Mouse (Mus musculus) CD8-positive naive resting alpha-beta T cell, adult 2 months (primary cell): ENCODE results near the gene Gatd1.
"Not testable (repeated sequence)": the region's sequence is repeated elsewhere in the genome, so short reads cannot be mapped to it uniquely, and the experiment has no call there.

ENCODE experiments used
- DNase-seq, 2 experiments: peaks; one replicate each; pipeline ENCODE4 v3.0.0; 2022; ENCODE audit warnings: low read depth in 2 of 2, low spot score in 2 of 2

The Gatd1 gene

GRCm38 (mm10) chr7:141429310-141429709 lies 15.4 kb upstream of the Gatd1 start, which contains the start of gene Cend1:
TSS of gene Cend1 (minus strand) at chr7:141429491.
- no peak for DNase-seq

GRCm38 (mm10) chr7:141428701-141429100 lies 14.8 kb upstream of the Gatd1 start:
- no peak for DNase-seq

GRCm38 (mm10) chr7:141426948-141427730 lies 13.2 kb upstream of the Gatd1 start:
- DNase-seq: no peak

GRCm38 (mm10) chr7:141423811-141424210 lies 9.9 kb upstream of the Gatd1 start:
- DNase-seq: no peak

- DNase-seq: no peak
Observed at GRCm38 (mm10) chr7:141420030-141420702, 6.2 kb upstream of the Gatd1 start.

- no peak for DNase-seq
Observed at GRCm38 (mm10) chr7:141418970-141419369, 5.0 kb upstream of the Gatd1 start.

GRCm38 (mm10) chr7:141417731-141418681 lies 4.1 kb upstream of the Gatd1 start:
- DNase-seq: no peak

- DNase-seq: no peak
Observed at GRCm38 (mm10) chr7:141416144-141416841, 2.4 kb upstream of the Gatd1 start.

GRCm38 (mm10) chr7:141413331-141413730 lies 605 bp downstream of the Gatd1 start:
- no peak for DNase-seq

GRCm38 (mm10) chr7:141411667-141412066 lies 2.3 kb downstream of the Gatd1 start:
- DNase-seq: no peak

GRCm38 (mm10) chr7:141410631-141411030 lies 3.3 kb downstream of the Gatd1 start:
- DNase-seq: no peak

- DNase-seq: peak; percentile 71 to 80
Observed at GRCm38 (mm10) chr7:141408833-141409232, 5.1 kb downstream of the Gatd1 start.

- DNase-seq: not testable (repeated sequence)
Observed at GRCm38 (mm10) chr7:141407670-141408069, 6.3 kb downstream of the Gatd1 start.

- no peak for DNase-seq
Observed at GRCm38 (mm10) chr7:141405466-141405865, 8.5 kb downstream of the Gatd1 start.

GRCm38 (mm10) chr7:141403305-141403704 lies 10.6 kb downstream of the Gatd1 start:
- peak; percentile 37 to 39 for DNase-seq

GRCm38 (mm10) chr7:141395348-141395747 lies 18.6 kb downstream of the Gatd1 start:
- no peak for DNase-seq

GRCm38 (mm10) chr7:141394771-141395170 lies 19.2 kb downstream of the Gatd1 start:
- DNase-seq: peak; percentile 80 to 81

GRCm38 (mm10) chr7:141394158-141394557 lies 19.8 kb downstream of the Gatd1 start:
- no peak for DNase-seq

GRCm38 (mm10) chr7:141392552-141393222 lies 21.2 kb downstream of the Gatd1 start:
- DNase-seq: no peak
